Comparison of ENCODE assay signal across 12 mouse cellular contexts in the genomic region with DNA sequence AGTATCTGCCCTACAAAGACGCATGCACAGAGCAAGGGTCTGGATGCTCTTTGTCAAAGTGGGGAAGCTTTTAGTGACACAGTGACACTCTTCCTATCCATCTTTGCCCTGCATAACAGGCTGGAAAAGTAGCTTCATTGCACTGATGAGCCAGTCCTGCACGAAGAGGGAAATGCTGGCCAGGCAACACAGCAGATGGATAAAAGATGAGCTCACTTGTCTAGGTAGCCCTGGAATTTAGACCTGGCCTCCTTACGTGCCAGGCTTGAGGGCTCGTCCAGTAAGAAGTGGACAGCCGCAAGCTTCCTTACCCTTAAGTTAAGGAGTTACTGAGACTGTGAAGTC.
DNase-seq lines count a peak whose midpoint lies in the region; ATAC-seq lines count a peak whose summit lies in the region.
"Had no signal": no experiment of that assay in that cellular context is flagged by ENCODE, and none has a peak within 500 bp of the region (broad histone marks: within the 10 kb centered on the region; RNA-seq: fewer than 3 reads in every experiment).

No protein-coding gene starts in this region.

- no peaks in the 10 kb centered on the region for H3K27me3 ChIP-seq in heart, embryonic 13.5 days (replicated peaks)
- no peaks in the 10 kb centered on the region for H3K27me3 ChIP-seq in heart, embryonic 11.5 days (ENCODE audit: control insufficient read depth, insufficient read depth, low read length)
- H3K27me3 ChIP-seq in midbrain, embryonic 15.5 days (replicated peaks), result no peaks in the 10 kb centered on the region
- H3K27me3 ChIP-seq in midbrain, embryonic 14.5 days (ENCODE audit: control insufficient read depth, insufficient read depth, low read length), result no peaks in the 10 kb centered on the region
- no peaks in the 10 kb centered on the region for H3K27me3 ChIP-seq in hindbrain, embryonic 15.5 days
- H3K27me3 ChIP-seq in neural tube, embryonic 15.5 days (replicated peaks), result no peaks in the 10 kb centered on the region

- peaks cover 12% of the 10 kb centered on the region for H3K36me3 ChIP-seq in heart, embryonic 13.5 days
- H3K36me3 ChIP-seq in heart, embryonic 11.5 days (ENCODE audit: control insufficient read depth, insufficient read depth, low read length), result no peaks in the 10 kb centered on the region
- no peaks in the 10 kb centered on the region for H3K36me3 ChIP-seq in midbrain, embryonic 15.5 days (replicated peaks)
- no peaks in the 10 kb centered on the region for H3K36me3 ChIP-seq in midbrain, embryonic 14.5 days (ENCODE audit: control insufficient read depth, insufficient read depth, low read length)
- no peaks in the 10 kb centered on the region for H3K36me3 ChIP-seq in hindbrain, embryonic 15.5 days
- H3K36me3 ChIP-seq in neural tube, embryonic 15.5 days, result peaks cover under 1% of the 10 kb centered on the region; the same call in 1 of the 2 replicates

- H3K4me2 ChIP-seq in heart, embryonic 13.5 days, result no peak overlapping the region
- H3K4me2 ChIP-seq in heart, embryonic 11.5 days, result no peak overlapping the region
- no peak overlapping the region for H3K4me2 ChIP-seq in midbrain, embryonic 15.5 days
- no peak overlapping the region for H3K4me2 ChIP-seq in midbrain, embryonic 14.5 days (ENCODE audit: low read length)
- H3K4me2 ChIP-seq in hindbrain, embryonic 15.5 days, result no peak overlapping the region
- no peak overlapping the region for H3K4me2 ChIP-seq in neural tube, embryonic 15.5 days
- H3K4me2 ChIP-seq: midbrain, embryonic 11.5 days had no signal

- ATAC-seq in heart, embryonic 13.5 days (ENCODE audit: extremely low read depth, insufficient number of reproducible peaks, low FRiP score, low TSS enrichment), result no peak
- no peak for ATAC-seq in heart, embryonic 11.5 days (replicated peaks; ENCODE audit: insufficient number of reproducible peaks, low FRiP score, low TSS enrichment)
- no peak for ATAC-seq in midbrain, embryonic 15.5 days (replicated peaks)
- ATAC-seq in midbrain, embryonic 14.5 days (ENCODE audit: low FRiP score, low TSS enrichment), result no peak; the same call in 1 of the 2 replicates
- ATAC-seq in hindbrain, embryonic 15.5 days (ENCODE audit: low FRiP score, low read depth), result no peak; the same call in 1 of the 2 replicates
- ATAC-seq in neural tube, embryonic 15.5 days (ENCODE audit: low FRiP score), result no peak; the same call in 1 of the 2 replicates

- DNase-seq in midbrain, embryonic 14.5 days, result no peak
- DNase-seq in urinary bladder, adult 18-20 months (ENCODE audit: low spot score in 2 of 2), result no peak
- DNase-seq in kidney, postnatal 14 days, result no peak
- DNase-seq: adrenal gland, adult 8-10 months; heart, postnatal 14 days; layer of hippocampus, postnatal 36 days had no signal

- peak overlapping the region; percentile 24; the same call in 1 of the 2 replicates for H3K27ac ChIP-seq in heart, embryonic 13.5 days (replicated peaks)
- no peak overlapping the region for H3K27ac ChIP-seq in heart, embryonic 11.5 days (ENCODE audit: low read depth, low read length)
- H3K27ac ChIP-seq in midbrain, embryonic 15.5 days, result peak overlapping the region; percentile 73; the same call in 1 of the 2 replicates
- no peak overlapping the region for H3K27ac ChIP-seq in midbrain, embryonic 14.5 days (replicated peaks; ENCODE audit: low read depth, low read length)
- peak overlapping the region; percentile 83; the same call in 1 of the 2 replicates for H3K27ac ChIP-seq in hindbrain, embryonic 15.5 days (replicated peaks)
- H3K27ac ChIP-seq in neural tube, embryonic 15.5 days (replicated peaks), result peak overlapping the region; percentile 78

- H3K4me1 ChIP-seq in heart, embryonic 13.5 days, result peaks cover 12% of the 10 kb centered on the region
- no peaks in the 10 kb centered on the region for H3K4me1 ChIP-seq in heart, embryonic 11.5 days (ENCODE audit: control insufficient read depth, insufficient read depth, low read length)
- H3K4me1 ChIP-seq in midbrain, embryonic 15.5 days, result peaks cover 9% of the 10 kb centered on the region
- peaks cover 6% of the 10 kb centered on the region for H3K4me1 ChIP-seq in midbrain, embryonic 14.5 days (ENCODE audit: control insufficient read depth, insufficient read depth, low read length)
- H3K4me1 ChIP-seq in hindbrain, embryonic 15.5 days (replicated peaks), result peaks cover 8% of the 10 kb centered on the region
- peaks cover 13% of the 10 kb centered on the region for H3K4me1 ChIP-seq in neural tube, embryonic 15.5 days

- H3K9ac ChIP-seq in heart, embryonic 13.5 days, result peak overlapping the region; percentile 33; the same call in 1 of the 2 replicates
- H3K9ac ChIP-seq in heart, embryonic 11.5 days (ENCODE audit: low read depth, low read length), result no peak overlapping the region
- no peak overlapping the region for H3K9ac ChIP-seq in midbrain, embryonic 15.5 days
- no peak overlapping the region for H3K9ac ChIP-seq in midbrain, embryonic 14.5 days (replicated peaks; ENCODE audit: low read length)
- H3K9ac ChIP-seq in hindbrain, embryonic 15.5 days, result no peak overlapping the region
- no peak overlapping the region for H3K9ac ChIP-seq in neural tube, embryonic 15.5 days (replicated peaks)

- WGBS in heart, embryonic 13.5 days, result 72% methylated on average over 5 of the region's 5 CpGs
- 76% methylated on average over 5 of the region's 5 CpGs for WGBS in heart, embryonic 11.5 days (ENCODE audit: insufficient replicate concordance)
- WGBS in midbrain, embryonic 15.5 days, result 89% methylated on average over 5 of the region's 5 CpGs
- WGBS in midbrain, embryonic 14.5 days, result 93% methylated on average over 5 of the region's 5 CpGs
- WGBS in hindbrain, embryonic 15.5 days, result 80% methylated on average over 5 of the region's 5 CpGs
- WGBS in neural tube, embryonic 15.5 days, result 83% methylated on average over 5 of the region's 5 CpGs

- no peak overlapping the region for H3K4me3 ChIP-seq in heart, embryonic 13.5 days
- no peak overlapping the region for H3K4me3 ChIP-seq in heart, embryonic 11.5 days (ENCODE audit: low read depth, low read length)
- no peak overlapping the region for H3K4me3 ChIP-seq in midbrain, embryonic 15.5 days
- no peak overlapping the region for H3K4me3 ChIP-seq in midbrain, embryonic 14.5 days (replicated peaks; ENCODE audit: low read depth, low read length)
- H3K4me3 ChIP-seq in hindbrain, embryonic 15.5 days, result no peak overlapping the region
- H3K4me3 ChIP-seq in neural tube, embryonic 15.5 days (replicated peaks), result no peak overlapping the region

- H3K9me3 ChIP-seq in heart, embryonic 13.5 days, result peaks cover under 1% of the 10 kb centered on the region; the same call in 1 of the 2 replicates
- no peaks in the 10 kb centered on the region for H3K9me3 ChIP-seq in heart, embryonic 11.5 days (replicated peaks; ENCODE audit: control insufficient read depth, low read length)
- no peaks in the 10 kb centered on the region for H3K9me3 ChIP-seq in midbrain, embryonic 15.5 days
- H3K9me3 ChIP-seq in midbrain, embryonic 14.5 days (ENCODE audit: control insufficient read depth, low read length), result no peaks in the 10 kb centered on the region
- no peaks in the 10 kb centered on the region for H3K9me3 ChIP-seq in hindbrain, embryonic 15.5 days
- no peaks in the 10 kb centered on the region for H3K9me3 ChIP-seq in neural tube, embryonic 15.5 days (replicated peaks)

Comparison
In these comparisons a context has a peak if more than half of its experiments do, and no peak if none do; other contexts are left out.
1. H3K27ac ChIP-seq: peak in heart, embryonic 13.5 days (single experiment), midbrain, embryonic 15.5 days (single experiment), hindbrain, embryonic 15.5 days (single experiment) and neural tube, embryonic 15.5 days (single experiment); none in heart, embryonic 11.5 days (single experiment) and midbrain, embryonic 14.5 days (single experiment).